Mouse (Mus musculus) c-Kit-positive CD71-positive TER-119-positive erythroid progenitor cells, embryonic 14.5 days (primary cell): ENCODE results near the gene Trim67.

Source experiments
- DNase-seq: peaks from one replicate; pipeline ENCODE4 v3.0.0-alpha.2; 2013; ENCODE audit warnings: low spot score

Trim67 gene

DNA sequence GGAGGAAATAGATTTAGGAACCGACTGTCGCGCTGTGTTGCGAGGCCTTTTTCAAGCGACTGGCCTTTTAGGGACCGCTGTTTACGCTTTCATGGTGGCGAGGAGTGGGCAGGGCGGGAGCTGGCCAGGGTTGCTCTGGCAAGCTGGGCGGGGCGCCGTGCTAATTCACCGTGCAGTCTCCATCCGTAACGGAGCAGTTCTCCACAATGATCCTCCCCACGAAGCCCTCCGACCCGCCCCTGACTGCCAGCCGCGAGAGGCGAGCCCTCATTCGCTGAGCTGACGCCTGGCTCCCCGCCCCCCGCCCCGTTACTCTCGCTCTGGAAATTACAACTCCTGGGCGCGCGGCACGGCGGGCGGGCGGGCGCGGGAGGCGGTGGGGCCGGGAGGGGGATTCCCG lies at the start of gene Trim67:
Gene Trim67 (plus strand): TSS at position 385 of the 400 bp plus-strand sequence.
- DNase-seq: no peak

DNA sequence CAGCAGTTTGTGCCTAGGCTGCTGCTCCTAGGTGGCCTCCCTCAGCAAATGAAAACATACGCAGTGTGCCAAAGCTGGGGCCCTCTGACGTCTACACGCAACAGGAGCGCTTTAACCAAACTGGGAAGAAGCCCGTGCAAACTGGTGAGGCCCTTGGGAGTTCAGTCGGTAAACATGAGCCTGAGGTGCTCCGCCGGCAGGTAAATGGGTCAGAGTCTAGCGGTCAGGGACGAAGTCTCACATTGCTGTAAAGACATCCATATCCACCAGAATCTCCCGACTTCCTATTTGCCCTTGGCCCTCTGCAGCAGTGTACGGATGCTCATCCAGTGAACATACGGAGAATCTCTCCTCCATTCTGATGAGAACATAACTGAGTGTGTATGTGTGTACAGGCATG lies 46.2 kb upstream of the Trim67 start:
- DNase-seq: no peak

DNA sequence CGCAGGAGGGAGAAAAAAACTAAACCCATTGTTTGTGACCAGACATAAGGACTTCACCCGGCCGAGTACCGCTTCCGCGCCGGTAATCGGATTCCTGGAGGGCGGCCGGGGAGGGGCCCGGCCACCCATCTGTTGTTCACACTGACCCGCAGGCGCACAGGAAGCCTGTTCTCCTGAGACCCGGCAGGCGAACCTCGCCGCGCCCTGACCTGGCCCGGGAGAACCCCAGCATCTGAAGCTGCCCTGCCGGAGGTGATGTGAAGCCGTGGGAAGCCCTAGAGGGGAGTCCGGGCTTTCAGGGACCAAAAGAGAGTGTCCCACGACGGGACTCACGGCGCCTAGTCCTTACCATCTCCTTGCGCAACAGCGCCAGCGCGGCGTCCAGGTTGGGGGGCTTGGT lies 41.7 kb upstream of the Trim67 start:
- DNase-seq: no peak

DNA sequence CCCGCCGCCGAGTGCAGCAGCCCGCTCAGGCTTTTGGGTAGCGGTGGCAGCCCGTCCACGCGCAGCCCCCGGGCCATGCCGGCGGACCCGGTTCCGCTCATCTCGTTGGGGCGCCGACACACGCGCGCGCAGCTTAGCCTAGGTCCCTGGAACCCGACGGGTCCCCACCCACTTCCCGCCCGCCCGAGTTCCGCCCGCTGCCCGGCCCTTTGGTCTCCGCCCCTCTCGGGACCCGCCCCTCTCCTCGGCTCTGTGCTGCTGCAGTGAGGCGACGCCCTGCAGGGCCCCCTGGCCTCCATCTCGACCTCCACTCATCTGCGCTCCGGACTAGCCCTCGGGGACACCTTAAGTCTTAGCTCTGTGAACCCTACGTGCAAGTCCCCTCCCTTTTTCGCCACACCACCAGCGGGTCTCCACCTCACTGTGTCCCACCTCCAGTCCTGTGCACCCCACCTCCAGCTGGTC lies 41.2 kb upstream of the Trim67 start, which contains the start of gene Fam89a:
Gene Fam89a (minus strand): TSS at position 124 of the 465 bp plus-strand sequence.
- peak; percentile 17 for DNase-seq

DNA sequence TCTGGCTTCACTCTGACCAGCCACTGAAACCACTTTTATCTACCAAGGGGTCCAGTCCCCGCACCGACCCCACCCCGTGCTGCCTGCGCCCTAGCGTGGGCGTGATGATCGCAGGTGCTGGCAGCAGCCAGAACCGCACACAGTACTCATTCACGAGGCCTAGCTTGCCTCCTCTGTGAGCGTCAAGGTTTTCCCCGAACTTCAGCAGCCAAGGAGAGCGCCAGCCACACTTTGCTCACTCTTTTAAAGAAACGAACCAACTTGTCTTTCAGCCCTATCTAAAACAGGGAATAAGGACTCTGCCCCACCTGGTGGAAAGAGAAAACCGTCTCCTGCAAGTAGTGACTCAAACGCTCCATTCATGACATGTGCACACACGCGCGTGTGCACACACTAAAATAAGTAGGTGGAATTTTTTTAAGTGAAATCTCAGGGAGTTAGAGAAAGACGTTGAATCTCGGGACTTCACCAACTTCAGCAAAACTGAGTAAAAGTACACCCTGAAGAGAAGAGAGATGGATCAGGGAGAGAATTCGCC lies 40.5 kb upstream of the Trim67 start:
- no peak for DNase-seq

DNA sequence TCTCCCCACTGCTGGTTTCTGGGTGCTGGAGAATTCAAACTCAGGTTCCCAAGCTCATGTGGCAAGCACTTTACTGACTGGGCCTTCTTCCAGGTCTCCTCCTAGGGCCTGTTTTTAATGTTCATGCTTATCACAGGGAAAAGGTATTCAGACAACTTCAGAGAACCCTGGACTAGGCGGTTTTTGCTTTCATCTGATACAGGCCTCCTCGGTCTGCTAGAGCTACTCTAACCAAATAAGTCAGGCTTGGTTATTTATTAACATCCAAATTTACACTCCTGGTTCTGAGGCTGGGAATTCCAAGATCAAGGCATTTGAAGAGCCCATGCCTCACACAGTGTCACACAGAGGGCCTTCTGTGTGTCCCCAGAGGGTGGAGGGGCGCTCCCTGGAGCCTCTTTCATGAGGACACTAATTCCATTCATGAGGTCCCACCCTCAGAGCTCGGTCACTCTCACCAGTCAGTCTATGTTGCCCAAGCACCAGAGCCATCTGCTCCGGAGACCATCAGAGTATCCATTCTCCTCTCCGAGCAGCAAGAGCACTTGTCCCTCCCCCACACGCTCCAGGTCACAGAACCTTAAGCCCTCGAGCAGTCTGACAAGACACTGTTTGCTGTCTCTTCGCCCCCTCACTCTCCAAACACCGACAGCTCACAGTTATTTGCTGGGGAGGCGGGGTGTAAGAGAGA lies 38.6 kb upstream of the Trim67 start:
- DNase-seq: no peak

DNA sequence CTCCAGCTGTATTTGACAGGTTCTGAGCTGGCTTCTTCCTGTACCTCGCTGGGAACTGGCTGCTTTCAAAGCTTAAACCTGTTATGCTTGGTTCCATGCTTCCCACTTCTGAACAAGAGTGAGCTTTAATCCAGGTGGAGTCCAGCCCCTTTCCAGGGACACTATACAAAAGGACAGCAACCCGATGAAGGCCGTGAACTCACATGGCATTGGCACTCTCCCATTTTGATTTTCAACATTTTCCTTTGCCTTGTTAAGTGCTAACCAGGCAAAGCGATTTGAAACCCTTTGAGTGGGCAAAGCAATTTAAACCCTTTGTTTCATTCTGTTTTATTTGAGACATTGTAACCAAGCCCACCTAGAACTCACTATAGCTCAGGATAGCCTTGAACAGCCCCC lies 38.1 kb upstream of the Trim67 start:
- DNase-seq: no peak

DNA sequence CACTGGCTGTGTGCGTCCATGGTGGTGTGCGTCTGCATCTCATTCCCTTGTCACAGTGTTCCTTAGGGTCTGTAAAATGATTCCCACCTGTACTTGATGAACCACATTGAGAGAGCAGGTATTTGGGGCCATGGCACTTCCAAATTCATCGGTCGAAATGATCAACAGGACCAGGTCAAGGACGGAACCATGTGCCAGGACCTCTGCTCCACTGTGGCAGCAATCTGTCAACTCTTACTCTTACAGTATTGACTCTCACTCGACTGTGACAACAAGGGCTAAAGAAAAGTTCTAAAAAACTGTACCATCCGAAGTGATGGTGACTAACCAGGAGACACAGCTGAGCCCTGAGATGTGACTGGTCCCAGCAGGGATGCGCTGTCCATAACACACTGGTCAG lies 37.4 kb upstream of the Trim67 start:
- DNase-seq: no peak

DNA sequence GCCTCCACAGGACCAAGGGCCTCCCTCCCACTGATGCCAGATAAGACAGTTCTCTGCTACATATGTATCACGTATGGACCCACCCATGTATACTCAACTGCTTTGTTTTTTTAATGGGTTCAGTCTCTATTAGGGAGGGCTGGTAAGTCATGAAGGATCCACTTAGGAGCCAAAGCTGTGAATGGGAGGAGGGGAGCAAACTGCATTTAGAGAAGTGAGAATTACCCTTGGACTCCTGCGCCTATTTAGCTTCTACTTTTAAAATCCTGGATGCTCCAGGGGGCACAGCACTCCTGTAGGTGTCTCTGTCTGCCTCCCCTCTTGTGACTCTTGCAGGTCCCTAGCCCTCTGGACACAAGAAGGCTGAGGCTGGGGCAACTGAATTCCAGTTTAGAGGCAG lies 36.7 kb upstream of the Trim67 start:
- DNase-seq: no peak

DNA sequence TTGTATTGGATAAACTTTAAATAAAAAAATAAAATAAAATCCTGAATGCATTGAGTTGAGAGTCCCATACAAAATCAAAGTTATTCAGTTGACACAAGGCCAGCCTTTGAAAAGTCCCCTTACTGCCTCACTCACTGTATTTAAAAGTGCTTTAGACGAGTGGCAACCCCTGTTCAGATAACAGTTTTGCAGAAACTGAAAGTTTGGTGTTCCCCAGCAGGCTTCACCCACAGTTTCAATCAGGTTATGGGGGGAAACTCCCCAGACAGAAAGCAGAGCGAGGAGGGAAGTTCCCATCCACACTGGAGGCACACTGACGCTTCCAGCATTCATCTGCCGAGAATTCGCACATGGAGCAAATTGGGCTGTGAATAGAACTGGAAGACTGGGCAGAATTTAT lies 36.3 kb upstream of the Trim67 start:
- DNase-seq: no peak

DNA sequence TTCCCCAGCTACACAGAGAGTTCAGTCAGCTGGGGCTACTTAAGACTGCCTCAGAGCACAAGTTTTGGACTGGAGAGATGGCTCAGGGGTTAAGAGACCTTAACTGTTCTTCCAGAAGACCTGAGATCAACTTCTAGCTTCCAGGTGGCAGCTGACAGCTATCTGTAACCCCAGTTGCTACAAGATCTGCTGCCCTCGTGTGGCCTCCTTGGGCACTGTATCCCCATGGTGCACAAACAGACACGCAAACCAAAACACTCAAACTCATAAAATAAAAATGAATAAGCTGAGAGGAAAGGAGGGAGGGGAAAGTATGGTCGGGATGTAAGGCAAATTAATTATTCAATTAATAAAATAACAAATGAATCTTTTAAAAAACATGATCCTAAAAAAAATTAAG lies 34.3 kb upstream of the Trim67 start:
- peak; percentile 8 for DNase-seq

DNA sequence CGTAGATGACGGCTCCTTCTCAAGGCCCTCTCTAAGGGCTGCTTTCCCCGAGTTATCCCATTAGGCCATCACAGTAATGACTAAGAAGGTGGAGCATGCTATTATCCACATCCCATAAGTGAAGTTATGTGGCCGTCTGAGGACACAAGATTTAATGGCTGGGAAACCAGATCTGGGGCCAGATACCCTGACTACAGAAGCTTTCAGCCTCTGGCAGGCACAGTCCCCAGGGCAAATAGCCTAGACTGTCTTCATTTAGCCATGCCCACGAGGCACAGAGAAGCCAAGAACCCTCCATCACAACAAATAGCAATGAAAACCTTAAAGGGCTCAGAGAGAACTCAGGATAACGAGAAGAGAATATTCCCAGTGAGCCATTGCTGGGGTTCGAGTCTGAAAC lies 29.8 kb upstream of the Trim67 start:
- DNase-seq: no peak

DNA sequence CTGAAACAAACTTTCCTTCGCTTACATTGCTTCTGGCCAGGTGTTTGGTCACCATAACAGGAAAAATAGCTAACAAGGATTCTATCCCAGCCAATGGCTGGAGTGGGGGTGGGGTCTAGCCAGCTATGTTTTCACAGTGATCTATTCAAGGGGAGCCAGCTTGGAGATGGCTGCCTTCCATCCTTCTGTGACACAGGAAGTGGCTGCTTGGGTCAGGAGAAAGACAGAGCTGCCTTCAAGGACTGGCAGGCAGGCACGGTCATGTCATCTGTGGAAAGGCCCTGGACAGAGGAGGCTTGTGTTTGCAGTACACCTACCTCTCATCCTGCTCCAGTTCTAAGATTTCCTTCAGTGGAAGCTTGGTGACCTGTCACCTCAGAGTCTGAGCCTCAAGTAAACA lies 20.5 kb upstream of the Trim67 start:
- DNase-seq: no peak

DNA sequence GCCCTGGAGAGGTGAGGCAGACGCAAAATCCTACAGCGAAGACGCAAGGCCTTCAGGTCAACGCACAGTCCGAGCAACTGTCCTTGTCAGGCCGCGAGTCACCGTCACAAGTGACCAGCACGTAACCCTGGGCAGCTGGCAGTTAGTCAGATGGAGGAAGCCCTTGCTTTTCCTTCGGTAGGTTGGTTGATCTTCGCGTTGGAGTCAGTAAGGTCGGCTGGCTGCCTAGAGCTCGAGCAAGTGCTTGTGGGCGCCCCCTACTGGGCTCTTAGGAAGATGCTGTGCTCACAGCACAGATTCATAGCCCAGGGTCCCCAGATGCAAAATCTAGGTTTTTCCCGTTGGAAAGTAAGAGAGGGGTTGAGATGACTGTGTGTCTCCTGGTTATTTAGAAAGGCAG lies 17.2 kb upstream of the Trim67 start:
- peak; percentile 41 for DNase-seq

DNA sequence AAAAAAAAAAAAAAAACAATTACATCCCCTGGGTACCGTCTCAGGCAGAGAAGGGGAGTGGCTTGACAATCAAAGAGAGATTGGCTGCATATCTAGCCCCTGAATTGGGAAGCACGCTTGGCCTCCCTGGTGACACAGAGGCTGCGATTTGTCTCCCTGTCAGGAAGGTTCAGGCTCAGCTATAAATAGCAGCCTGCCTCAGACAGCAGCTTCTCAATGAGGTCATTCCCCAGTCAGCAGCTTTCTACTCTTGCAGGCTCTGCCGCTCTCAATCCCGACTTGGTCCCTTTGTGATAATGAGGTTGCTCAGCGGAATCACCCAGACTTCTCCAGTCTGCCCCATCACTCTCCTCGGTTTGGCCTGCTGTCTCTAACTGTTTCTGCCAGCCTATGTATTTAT lies 12.7 kb upstream of the Trim67 start:
- DNase-seq: no peak

DNA sequence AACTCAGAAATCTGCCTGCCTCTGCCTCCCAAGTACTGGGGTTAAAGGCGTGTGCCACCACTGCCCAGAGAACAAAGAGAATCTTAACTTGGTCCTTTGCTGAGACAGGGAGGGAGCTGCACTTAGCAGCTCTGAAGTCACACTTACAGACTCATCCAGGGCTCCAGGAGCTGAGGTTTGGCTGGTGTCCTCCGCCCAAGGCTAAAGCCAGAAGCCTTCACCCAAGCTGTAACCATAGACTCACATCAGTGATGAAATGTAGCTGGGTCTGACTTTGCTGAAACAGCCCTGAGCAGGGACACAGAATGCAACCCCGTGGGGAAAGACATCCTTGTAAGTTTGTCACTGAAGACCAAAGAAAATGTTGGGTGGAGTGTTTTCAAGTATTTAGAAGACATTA lies 10.5 kb upstream of the Trim67 start:
- no peak for DNase-seq

DNA sequence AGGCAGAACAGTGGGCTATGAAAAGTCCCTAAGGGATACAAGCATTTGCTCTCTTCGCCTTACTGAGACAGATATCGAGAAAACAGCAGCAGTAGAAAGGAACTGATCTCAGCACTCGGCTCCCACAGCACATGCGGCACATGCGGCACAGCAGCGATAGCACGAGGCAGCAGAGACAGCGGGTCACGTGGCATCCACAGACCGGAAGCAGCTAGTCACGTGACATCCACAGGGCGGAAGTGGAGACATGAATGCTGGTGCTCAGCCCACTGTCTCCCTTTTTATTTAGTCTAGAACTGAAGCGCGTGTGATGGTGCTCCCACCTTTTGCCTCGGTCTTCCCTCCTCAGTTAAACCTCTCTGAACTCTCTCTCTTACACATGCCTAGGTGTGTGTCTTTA lies 9.7 kb upstream of the Trim67 start:
- no peak for DNase-seq

DNA sequence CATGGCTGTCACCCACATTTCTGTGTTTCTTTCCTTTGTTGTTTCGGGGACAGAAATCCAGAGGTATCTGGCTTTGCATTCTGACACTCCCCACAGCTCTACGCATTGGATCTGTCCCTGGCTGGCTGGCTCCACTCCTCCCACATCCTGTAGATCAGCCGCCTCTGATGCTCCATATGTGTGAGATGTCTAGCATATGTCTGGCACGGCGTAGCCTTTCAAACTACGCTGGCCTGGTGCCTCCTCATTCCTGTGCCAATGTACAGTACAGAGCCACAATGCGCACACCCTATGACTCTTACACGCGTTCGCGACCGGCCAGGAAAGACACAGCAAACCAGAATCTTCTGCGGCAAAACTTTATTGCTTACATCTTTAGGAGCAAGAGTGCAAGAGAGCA lies 8.3 kb upstream of the Trim67 start:
- no peak for DNase-seq

DNA sequence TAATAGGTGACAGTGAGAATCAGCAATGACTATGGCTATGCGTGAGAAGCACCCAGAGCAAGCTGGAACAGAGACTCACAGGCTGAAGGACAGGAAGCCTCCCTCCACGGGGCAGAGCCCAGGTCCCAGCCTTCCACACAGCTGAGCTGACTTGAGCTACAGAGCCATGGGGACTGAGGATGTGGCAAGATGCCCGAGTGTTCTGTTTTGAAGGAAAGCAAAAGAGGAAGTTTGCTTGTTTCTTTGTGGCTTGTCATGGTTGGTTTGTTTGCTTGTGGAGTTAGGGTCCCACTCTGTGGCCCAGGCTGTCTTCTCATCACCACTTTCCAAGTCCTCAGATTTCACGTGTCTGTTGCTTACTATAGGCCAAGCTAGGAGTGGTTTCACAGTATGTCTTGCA lies 2.2 kb upstream of the Trim67 start:
- no peak for DNase-seq

DNA sequence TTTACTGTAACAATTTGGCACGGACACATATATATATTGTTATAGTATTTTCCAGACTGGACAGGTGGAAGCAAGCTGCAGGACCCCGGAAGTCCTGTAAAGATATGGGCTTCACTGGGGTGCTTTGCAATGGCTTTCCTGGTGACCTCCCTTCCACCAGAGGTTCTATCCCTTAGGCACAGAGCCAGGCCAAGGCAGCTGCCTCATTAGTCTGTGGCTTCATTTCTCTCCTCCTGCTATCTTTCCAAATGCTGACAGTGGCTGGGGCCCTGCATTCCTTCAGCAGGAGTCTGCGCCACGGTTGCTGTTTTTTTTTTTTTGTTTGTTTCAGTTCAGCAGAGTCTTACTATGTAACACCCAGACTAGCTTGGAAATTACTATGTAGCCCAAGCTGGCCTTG lies 1.1 kb upstream of the Trim67 start:
- DNase-seq: no peak

DNA sequence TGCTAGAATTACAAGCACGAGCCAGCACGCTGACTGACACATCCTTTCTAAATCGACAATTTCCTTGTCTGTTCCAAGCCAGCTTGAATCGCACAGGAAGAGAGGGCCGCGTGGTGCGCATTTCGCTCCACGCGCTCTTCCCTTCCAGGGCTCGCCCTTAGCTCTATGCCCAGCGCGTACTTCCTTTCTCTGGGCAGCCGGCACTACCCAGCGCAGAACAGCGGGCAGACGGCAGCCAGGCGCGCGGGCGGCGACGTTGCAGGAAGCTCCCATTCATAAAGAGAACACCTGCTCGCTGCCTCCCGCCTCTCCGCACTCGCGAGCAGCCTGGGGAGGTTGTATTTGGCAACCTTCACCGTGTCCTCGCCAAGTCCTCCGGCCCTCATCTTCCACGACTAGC lies 706 bp upstream of the Trim67 start:
- DNase-seq: no peak

DNA sequence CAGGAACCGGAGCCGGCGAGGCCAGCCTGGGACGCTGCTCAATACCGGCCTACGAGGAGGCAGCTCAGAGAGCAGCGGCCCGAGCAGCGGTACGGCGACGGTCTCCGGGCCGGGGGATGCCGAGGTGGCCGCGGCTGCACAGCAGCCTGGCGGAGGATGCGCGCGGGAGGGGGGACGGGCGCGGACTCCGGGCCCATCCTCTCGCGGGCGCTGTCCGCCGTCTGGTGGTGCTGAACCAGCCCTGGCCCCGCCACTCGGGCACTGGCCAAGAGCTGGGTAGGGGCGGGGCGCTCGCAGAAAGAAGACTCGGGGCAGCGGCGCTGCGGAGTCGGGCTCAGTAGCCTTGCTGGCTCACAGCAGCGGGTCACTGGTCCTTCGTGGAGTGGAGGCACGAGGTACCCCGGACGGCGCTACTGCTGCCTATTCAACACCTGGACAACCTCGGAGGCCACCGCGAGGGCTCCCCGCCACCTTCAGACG lies 320 bp downstream of the Trim67 start:
- DNase-seq: peak; percentile 40

DNA sequence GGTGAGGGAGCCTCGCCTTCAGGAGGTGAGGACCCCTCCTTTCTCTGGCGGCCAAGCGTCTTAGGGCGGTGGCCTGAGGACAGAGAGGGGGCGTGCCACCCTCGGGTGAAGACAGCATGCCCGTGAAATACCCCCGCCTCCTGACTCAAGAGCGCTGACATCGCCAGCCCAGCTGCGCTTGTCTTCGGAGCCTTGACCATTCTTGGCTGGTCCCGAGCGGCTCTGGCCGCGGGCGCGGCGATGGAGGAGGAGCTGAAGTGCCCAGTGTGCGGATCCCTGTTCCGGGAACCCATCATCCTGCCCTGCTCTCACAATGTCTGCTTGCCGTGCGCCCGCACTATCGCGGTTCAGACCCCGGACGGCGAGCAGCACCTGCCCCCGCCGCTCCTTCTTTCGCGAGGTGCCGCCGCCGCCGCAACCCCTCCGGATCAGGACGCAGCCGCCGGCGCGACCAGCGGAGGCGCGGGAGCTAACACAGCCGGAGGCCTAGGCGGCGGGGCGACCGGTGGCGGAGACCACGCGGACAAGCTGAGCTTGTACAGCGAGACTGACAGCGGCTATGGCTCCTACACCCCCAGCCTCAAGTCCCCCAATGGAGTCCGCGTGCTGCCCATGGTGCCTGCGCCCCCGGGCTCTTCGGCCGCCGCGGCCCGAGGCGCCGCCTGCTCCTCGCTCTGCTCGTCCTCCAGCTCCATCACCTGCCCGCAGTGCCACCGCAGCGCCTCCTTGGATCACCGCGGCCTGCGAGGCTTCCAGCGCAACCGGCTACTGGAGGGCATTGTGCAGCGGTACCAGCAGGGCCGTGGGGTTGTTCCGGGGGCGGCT lies 981 bp downstream of the Trim67 start:
- no peak for DNase-seq
